Mouse (Mus musculus) frontal cortex, postnatal 10 days (tissue): ENCODE data around the gene Sema3e.

Experiments
- DNase-seq, 2 experiments: peaks; one replicate each; pipeline ENCODE4 v3.0.0; 2022; ENCODE audit warnings: low spot score in 2 of 2, mixed read lengths in 1 of 2

Gene Sema3e

DNA sequence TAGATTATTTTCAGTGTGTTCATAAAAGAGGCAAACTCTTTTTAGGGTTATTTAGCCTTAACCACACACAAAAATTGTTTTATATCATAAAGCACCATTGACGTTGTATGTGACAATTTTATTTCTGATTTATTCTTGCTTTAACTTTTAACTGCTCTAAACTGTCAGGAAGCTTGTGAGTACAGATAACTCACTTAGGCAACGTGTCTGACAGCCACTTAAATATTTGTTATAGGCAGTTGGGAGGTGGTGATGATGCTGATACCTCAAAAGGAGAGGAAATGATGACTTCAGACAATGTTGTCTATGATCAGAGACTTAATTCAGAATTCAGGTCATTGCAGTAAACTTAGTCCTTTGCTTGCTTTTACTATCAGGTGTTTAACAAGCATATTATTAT, 181.7 kb downstream of the Sema3e start:
- DNase-seq = no peak

DNA sequence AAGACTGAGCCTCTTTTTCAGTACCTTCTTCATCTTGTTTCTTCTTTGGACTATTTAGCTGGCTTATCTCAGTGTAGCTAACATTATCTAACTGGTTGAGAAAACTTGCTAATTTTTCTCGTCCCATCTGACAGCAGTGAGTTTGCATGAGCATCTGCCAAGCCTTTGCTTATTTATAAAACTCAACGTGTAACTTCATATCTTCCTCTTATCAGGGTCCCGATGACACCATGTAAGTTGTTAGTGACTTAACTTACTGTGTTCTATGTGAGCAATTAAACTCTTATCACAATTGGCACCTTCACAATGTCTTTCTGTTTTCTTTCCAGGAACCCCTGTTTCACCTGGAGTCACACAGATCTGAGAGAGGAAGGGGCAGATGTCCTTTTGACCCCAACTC, 184.9 kb downstream of the Sema3e start:
- DNase-seq = no peak

DNA sequence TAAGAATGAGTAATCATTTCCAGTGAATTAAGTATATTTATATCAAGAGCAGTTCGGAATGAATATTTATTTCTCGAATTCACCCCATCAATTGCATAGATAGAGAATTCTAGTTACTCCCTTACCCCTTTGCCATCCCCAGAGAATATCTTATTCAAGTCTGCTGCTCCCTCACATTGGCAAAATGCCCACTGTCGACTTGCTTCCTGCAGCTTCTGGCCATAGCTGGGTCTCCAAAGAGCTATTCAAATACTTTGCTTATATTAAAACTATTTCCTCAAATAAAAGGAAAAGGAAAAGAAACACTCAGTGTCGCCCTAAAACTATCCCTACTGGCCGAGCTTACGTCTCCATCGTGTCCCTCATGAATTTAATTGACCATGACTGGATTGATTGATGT, 191.1 kb downstream of the Sema3e start:
- DNase-seq = no peak

DNA sequence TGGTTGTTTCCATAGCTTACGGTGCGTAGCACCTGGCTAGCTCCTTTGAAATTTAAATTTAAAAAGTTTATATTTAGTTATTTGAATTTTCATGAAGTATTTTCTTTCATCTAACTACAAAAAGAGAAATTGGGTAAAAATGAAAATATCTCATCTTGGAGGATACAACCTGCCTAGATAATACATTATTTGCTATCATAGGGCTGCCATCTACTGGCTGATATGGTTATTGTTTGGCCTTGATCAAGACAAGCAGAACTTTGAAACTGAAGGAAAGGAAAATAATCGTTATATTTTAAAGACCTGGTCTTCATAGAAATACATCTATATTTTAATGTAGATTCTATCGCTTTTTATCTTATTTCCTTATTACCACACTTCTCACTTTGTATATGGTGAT, 193.6 kb downstream of the Sema3e start:
- DNase-seq = no peak

DNA sequence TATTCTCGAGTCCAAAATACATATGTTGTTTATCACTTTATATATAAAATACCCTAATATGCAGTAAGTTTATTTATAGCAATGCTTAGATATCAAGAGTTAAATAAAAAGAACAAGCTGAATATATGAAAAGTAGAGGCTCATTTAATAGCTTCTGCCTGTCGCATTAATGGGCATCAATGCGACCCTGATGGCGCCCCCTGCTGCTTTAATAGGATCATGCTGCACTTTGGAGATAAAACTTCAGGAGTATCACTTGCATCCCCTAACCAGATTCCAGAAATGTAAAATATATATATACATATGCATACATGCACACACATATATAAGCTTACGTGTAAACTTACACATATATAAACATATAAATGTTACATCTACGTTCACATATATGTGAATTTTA, 199.4 kb downstream of the Sema3e start:
- no peak for DNase-seq

DNA sequence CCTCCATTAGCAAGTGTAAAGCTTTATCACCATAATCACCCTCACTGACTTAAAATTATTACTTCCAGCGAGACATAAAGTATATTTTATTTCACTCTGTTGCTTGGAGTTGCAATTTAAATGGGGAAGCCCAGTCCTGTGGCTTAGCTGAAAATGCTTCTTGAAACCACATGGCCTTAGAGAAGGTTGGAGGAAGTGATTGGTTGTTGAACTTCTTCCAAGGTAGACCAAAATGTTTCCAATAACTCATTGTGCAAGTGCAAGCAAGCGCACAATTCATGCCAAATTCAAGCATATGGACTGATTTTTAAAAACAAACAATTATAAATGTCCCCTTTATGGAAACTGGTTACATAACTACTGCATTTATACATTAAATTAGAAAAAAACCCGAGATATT, 206.0 kb downstream of the Sema3e start:
- no peak for DNase-seq

DNA sequence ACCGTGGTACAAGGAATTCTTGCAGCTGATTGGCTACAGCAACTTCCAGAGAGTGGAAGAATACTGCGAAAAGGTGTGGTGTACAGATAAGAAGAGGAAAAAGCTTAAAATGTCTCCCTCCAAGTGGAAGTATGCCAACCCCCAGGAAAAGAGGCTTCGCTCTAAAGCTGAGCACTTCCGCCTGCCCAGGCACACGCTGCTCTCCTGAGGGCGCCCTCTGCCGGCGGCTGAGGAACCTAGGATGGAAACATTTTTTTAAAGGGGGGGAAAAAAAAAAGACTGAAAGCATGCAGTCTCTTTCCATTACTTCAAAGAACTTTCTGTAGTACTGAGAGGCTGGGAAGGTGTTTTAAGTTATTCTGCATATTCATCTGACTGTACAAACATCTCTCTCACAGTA, 227.5 kb downstream of the Sema3e start:
- peak in 1 of 2 experiments; percentile 11 for DNase-seq

DNA sequence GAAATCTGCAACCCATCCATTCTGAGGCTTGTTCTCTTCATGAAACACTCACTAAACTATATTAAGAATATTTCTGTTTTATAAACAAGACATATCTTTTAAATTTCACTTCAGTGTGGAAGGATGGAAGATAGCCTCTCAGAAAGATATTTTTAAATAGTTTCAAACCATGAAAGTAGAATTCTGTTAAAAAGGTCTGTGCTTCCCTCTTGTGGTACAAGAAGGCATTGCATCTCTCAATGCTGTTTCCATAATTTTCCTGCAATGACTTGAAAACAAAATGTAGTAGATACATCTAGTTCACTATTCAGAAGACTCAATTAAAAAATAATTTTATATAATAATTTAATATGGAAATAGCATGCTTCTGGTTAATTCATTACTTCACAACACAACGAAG, 228.3 kb downstream of the Sema3e start:
- DNase-seq = peak in 1 of 2 experiments; percentile 11

DNA sequence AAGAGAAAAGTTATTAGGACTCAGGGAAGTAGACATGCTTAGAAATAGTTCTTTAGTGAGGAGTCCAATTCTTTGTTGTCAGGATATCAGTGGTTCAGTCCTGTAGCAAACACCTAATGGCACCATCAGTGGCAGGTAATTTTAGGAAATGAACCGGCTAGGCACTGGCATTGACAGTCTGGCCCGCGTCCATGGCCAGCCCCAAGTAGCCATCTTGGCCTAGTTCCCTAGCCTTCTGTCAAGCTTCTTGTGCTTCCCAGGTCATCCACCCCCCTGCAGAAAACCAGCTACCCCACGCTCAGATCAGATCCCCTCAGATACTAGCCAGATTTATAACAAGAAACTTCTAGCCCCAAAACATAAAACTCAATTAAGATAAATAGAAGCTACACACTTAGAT, 235.1 kb downstream of the Sema3e start:
- DNase-seq = no peak

DNA sequence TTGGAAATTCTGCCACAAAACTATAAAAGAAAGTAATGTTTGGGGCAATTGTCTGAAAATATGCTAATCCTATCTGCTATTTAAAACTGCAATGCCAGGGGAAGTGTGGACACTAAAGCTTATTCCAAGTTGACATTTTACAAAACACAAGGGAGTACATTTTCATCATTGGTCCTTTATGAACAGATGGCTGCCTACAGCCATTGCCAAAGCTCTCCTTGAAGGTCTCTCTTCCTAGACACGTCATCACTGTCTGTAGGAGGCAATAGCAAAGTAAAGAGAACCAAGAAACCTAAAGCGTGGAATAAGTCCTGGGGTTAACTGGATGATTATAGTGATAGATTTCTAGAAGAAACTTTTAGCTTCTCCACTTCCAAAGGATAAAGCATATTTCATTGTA, 242.3 kb downstream of the Sema3e start:
- DNase-seq = no peak
